Mouse (Mus musculus): ENCODE measurements around the gene Tmod2. TPM values are rescaled to one million over a fixed set of nuclear protein-coding genes. Genes with fewer than 3 reads are reported as not detected.
A peak's percentile ranks its signal among the peaks of the same experiment; 100 is the strongest.

The Tmod2 gene
- polyA plus RNA-seq, 1 experiment = 0.26 TPM

DNA sequence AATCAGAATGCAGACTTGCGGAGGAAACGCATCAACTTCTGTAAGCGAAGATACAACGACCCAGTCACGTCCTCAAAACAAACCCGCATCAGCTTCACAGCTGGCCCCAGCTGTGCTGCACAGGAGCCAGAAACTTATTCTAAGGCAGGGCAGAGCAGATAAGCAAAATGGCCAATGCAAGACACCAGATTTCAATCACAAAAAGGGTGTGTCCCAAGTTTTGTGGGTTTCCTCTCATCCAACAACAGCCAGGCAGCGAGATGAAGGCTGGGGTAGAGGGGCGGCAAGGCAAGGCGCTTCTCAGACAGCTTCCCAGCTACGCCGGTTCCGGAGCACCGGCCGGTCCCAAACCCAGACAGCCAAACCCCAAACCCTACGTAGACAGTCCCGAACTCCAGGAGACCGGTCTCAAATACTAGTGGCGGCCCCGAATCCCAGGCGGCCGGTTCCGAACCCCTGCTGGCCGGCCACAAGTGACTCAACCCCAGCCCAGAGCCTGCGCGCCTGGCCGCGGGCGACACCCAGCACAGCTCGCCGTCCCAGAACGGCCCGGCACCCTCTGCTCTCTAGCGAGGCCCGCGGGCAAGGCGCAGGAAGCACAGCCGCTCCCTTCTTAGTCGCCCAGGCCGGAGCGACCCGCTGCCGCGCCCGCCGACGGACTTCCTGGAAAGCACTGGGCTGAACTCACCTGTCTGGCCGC lies 52.2 kb downstream of the Tmod2 start:
- H3K4me1 ChIP-seq (replicated peaks; ENCODE audit: control insufficient read depth, insufficient read depth, low read length) = peaks cover 3% of the 10 kb centered on the region; the same call in 1 of the 2 replicates
- no peaks in the 10 kb centered on the region for H3K36me3 ChIP-seq (ENCODE audit: control insufficient read depth, insufficient read depth, low read length)
- under 1% methylated on average over 47 of the region's 47 CpGs for WGBS
- peak overlapping the region; percentile 82 for H3K4me3 ChIP-seq (ENCODE audit: control insufficient read depth, insufficient read depth, low read length)
- H3K27me3 ChIP-seq (ENCODE audit: control insufficient read depth, insufficient read depth, low read length) = no peaks in the 10 kb centered on the region
- H3K27ac ChIP-seq (ENCODE audit: control insufficient read depth, insufficient read depth, low read length) = no peak overlapping the region
- no peak for DNase-seq
- TF ChIP-seq POLR2A (IDR thresholded peaks at IDR 0.05; ENCODE audit: control insufficient read depth, extremely low read depth, insufficient read depth, low read length, poor library complexity) = no peak
- no peak; the same call in 1 of the 2 replicates for TF ChIP-seq CTCF (IDR thresholded peaks at IDR 0.05; ENCODE audit: borderline replicate concordance, control insufficient read depth, extremely low read depth, insufficient read depth, low read length, poor library complexity)

DNA sequence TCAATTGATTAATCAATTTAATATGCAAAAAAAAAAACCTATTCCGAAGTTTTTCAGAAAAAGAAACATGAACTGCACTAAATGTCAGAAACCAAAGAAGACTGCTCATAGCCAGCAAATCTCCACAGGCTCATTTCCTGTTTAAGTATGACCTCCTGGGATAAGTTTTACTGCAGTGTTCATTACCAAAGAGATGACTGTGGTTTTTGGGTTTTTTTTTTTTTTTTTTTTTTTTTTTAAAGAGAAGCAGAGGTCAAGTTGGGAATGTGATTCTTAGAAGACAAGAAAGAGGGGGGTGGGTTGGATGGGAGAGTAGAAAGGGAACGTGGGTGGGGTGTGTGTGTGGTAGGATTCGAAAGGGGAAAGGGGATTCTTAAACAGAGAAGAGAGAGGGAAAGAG lies 52.8 kb downstream of the Tmod2 start:
- Histone ChIP-seq H3K36me3 (ENCODE audit: control insufficient read depth, insufficient read depth, low read length) (no peaks in the 10 kb centered on the region), H3K27me3 (ENCODE audit: control insufficient read depth, insufficient read depth, low read length) (no peaks in the 10 kb centered on the region), H3K4me1 (replicated peaks; ENCODE audit: control insufficient read depth, insufficient read depth, low read length) (peaks cover 3% of the 10 kb centered on the region; the same call in 1 of the 2 replicates), H3K27ac (ENCODE audit: control insufficient read depth, insufficient read depth, low read length) (no peak overlapping the region), H3K4me3 (ENCODE audit: control insufficient read depth, insufficient read depth, low read length) (peak overlapping the region; percentile 82)
- TF ChIP-seq POLR2A (IDR thresholded peaks at IDR 0.05; ENCODE audit: control insufficient read depth, extremely low read depth, insufficient read depth, low read length, poor library complexity) (no peak), CTCF (IDR thresholded peaks at IDR 0.05; ENCODE audit: borderline replicate concordance, control insufficient read depth, extremely low read depth, insufficient read depth, low read length, poor library complexity) (no peak)
- WGBS = 12% methylated on average over 3 of the region's 3 CpGs
- DNase-seq = no peak

DNA sequence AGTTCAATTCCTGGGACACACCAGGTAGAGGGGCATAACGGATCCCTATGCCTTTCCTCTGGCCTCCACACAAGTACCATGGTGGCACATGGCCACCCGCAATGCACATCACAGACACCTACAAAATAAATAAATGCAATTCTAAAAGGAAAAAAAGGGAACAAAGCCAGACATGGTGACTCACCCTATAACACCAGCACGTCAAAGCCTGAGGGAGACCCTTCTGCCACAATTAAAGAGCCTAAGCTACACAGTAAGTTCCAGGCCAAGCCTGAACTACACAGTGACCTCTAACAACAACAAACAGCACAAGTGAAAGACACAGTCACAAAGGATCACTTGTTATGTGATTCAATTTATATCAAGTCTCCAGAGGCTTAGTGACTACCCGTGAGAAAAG lies 57.4 kb downstream of the Tmod2 start:
- TF ChIP-seq CTCF (IDR thresholded peaks at IDR 0.05; ENCODE audit: borderline replicate concordance, control insufficient read depth, extremely low read depth, insufficient read depth, low read length, poor library complexity) (no peak), POLR2A (IDR thresholded peaks at IDR 0.05; ENCODE audit: control insufficient read depth, extremely low read depth, insufficient read depth, low read length, poor library complexity) (no peak)
- Histone ChIP-seq H3K4me3 (ENCODE audit: control insufficient read depth, insufficient read depth, low read length) (no peak overlapping the region), H3K36me3 (ENCODE audit: control insufficient read depth, insufficient read depth, low read length) (no peaks in the 10 kb centered on the region), H3K27ac (ENCODE audit: control insufficient read depth, insufficient read depth, low read length) (no peak overlapping the region), H3K27me3 (ENCODE audit: control insufficient read depth, insufficient read depth, low read length) (no peaks in the 10 kb centered on the region), H3K4me1 (replicated peaks; ENCODE audit: control insufficient read depth, insufficient read depth, low read length) (peaks cover 5% of the 10 kb centered on the region; the same call in 1 of the 2 replicates)
- no peak for DNase-seq
- WGBS = 91% methylated on average over 4 of the region's 4 CpGs

DNA sequence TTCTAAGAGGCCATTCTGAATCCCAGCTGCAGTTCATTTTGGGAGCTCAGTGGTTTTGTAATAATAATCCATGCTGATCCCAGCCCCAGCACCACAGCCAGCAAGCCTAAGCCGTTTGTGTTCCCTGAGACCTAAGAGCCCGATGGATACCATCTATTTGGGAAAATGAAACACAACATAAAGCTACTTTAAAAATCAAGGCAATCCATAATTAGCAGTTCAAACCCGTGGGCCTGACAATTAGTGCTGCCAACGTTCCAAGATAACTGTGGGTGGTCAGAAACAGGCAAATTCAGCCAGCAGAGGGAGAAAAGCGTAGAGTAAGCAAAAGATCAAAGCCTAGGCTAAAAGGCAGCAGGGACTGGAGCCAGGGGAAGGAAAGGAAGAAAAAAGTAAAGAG lies 59.8 kb downstream of the Tmod2 start:
- DNase-seq = no peak
- TF ChIP-seq CTCF (IDR thresholded peaks at IDR 0.05; ENCODE audit: borderline replicate concordance, control insufficient read depth, extremely low read depth, insufficient read depth, low read length, poor library complexity) (no peak), POLR2A (IDR thresholded peaks at IDR 0.05; ENCODE audit: control insufficient read depth, extremely low read depth, insufficient read depth, low read length, poor library complexity) (no peak)
- H3K36me3 ChIP-seq (ENCODE audit: control insufficient read depth, insufficient read depth, low read length) = no peaks in the 10 kb centered on the region
- peaks cover 11% of the 10 kb centered on the region for H3K4me1 ChIP-seq (replicated peaks; ENCODE audit: control insufficient read depth, insufficient read depth, low read length)
- no peak overlapping the region for H3K27ac ChIP-seq (ENCODE audit: control insufficient read depth, insufficient read depth, low read length)
- no peak overlapping the region for H3K4me3 ChIP-seq (ENCODE audit: control insufficient read depth, insufficient read depth, low read length)
- WGBS = 87% methylated on average over 5 of the region's 5 CpGs
- H3K27me3 ChIP-seq (ENCODE audit: control insufficient read depth, insufficient read depth, low read length) = no peaks in the 10 kb centered on the region

DNA sequence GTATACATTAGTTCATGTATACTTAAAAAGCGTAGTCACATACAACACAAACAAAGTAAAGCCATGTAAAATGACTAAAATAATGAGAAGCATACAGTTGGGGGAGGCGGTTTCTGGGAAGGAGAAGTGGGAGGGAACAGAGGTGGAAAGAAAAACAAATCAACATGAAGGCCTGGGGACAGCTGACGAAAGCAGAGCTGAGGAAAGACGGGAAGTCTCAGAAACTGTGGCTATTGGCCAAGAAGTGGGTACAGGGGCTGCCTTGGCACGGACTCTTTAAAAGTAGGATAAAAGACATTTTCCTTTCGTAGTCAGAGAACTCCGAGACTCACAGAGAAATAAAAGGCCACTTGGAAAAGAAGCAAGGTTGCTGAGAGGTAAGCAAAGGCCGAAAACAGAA lies 62.1 kb downstream of the Tmod2 start:
- no peak for DNase-seq

DNA sequence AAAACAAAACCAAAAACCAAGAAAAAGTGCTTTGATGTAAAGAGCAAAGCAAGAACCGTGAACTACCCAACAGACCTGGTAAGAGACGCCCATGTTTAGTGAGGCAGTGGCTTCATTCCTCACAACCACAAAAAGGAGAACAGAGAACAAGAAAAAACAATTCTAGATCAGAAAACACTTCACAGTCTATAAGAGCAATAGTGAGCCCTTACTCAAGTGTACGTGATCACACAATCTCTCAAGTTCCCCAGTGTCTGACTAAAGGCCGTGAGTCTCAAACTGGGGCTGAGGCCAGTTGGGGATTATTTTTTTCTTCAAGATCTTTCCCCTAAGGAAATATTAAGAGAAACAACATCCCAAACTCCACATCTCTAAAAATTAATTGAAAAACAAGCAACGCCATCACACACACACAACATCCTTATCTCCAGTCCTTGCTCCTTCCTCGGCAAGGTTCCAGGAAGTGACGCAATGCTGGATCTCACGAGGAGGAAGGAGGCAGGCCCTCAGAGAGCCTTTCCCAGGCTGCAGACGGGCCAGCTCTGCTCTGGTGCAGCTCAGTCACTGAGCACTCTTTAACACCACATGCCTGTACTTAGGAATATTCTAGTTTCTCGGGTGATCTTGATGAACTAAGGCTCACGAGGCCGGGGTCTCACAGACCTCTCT lies 64.1 kb downstream of the Tmod2 start:
- no peak for DNase-seq
- Histone ChIP-seq H3K4me1 (replicated peaks; ENCODE audit: control insufficient read depth, insufficient read depth, low read length) (peaks cover 22% of the 10 kb centered on the region), H3K4me3 (ENCODE audit: control insufficient read depth, insufficient read depth, low read length) (no peak overlapping the region), H3K27me3 (ENCODE audit: control insufficient read depth, insufficient read depth, low read length) (no peaks in the 10 kb centered on the region), H3K27ac (ENCODE audit: control insufficient read depth, insufficient read depth, low read length) (no peak overlapping the region), H3K36me3 (ENCODE audit: control insufficient read depth, insufficient read depth, low read length) (no peaks in the 10 kb centered on the region)
- WGBS = 41% methylated on average over 12 of the region's 12 CpGs
- no peak for TF ChIP-seq POLR2A (IDR thresholded peaks at IDR 0.05; ENCODE audit: control insufficient read depth, extremely low read depth, insufficient read depth, low read length, poor library complexity)
- TF ChIP-seq CTCF (IDR thresholded peaks at IDR 0.05; ENCODE audit: borderline replicate concordance, control insufficient read depth, extremely low read depth, insufficient read depth, low read length, poor library complexity) = no peak

More for the DNA sequence above, 62.1 kb downstream of the Tmod2 start:
- no peaks in the 10 kb centered on the region for H3K27me3 ChIP-seq (ENCODE audit: control insufficient read depth, insufficient read depth, low read length)
- no peak overlapping the region for H3K4me3 ChIP-seq (ENCODE audit: control insufficient read depth, insufficient read depth, low read length)
- WGBS = 88% methylated on average over 8 of the region's 8 CpGs
- H3K27ac ChIP-seq (ENCODE audit: control insufficient read depth, insufficient read depth, low read length) = no peak overlapping the region
- TF ChIP-seq CTCF (IDR thresholded peaks at IDR 0.05; ENCODE audit: borderline replicate concordance, control insufficient read depth, extremely low read depth, insufficient read depth, low read length, poor library complexity) = no peak
- no peak for TF ChIP-seq POLR2A (IDR thresholded peaks at IDR 0.05; ENCODE audit: control insufficient read depth, extremely low read depth, insufficient read depth, low read length, poor library complexity)
- peaks cover 22% of the 10 kb centered on the region for H3K4me1 ChIP-seq (replicated peaks; ENCODE audit: control insufficient read depth, insufficient read depth, low read length)
- no peaks in the 10 kb centered on the region for H3K36me3 ChIP-seq (ENCODE audit: control insufficient read depth, insufficient read depth, low read length)
